Mouse (Mus musculus): ENCODE measurements around the gene Aff3. TPM values are rescaled to one million over a fixed set of nuclear protein-coding genes. Genes with fewer than 3 reads are reported as not detected.

Gene Aff3
- total RNA-seq, 1 experiment, result 1.7 TPM

- no peak for DNase-seq (ENCODE audit: low read depth, low spot score)
- H3K4me3 ChIP-seq (ENCODE audit: insufficient read depth in 1 of 2, low read depth in 1 of 2, low read length in 2 of 2, poor library complexity in 1 of 2, severe bottlenecking in 1 of 2), result no peak overlapping the region
- no peaks in the 10 kb centered on the region for H3K9me3 ChIP-seq (ENCODE audit: control insufficient read depth, insufficient read depth, low read depth, low read length)
- no peak overlapping the region for H3K9ac ChIP-seq (ENCODE audit: insufficient read depth, low read depth, low read length, poor library complexity, severe bottlenecking)
- H3K4me1 ChIP-seq (ENCODE audit: control insufficient read depth in 2 of 2, insufficient read depth in 2 of 2, low read length in 2 of 2, poor library complexity in 1 of 2), result no peaks in the 10 kb centered on the region
- TF ChIP-seq ZNF384 (IDR thresholded peaks at IDR 0.05; ENCODE audit: low read depth, low read length) (no peak), CHD2 (IDR thresholded peaks at IDR 0.05; ENCODE audit: low read depth, low read length) (no peak), HCFC1 (IDR thresholded peaks at IDR 0.05; ENCODE audit: borderline replicate concordance, insufficient read depth, low read length) (no peak), MAFK (IDR thresholded peaks at IDR 0.05; ENCODE audit: insufficient read depth, low read depth, low read length) (no peak), ZC3H11A (IDR thresholded peaks at IDR 0.05; ENCODE audit: borderline replicate concordance, low read depth, low read length) (no peak)
- no peaks in the 10 kb centered on the region for H3K36me3 ChIP-seq (ENCODE audit: control insufficient read depth, insufficient read depth, low read length, poor library complexity, severe bottlenecking)
- in situ Hi-C loops (cut with MboI; ENCODE audit: low sequenced_read_pairs in 2 of 2, unreplicated experiment in 2 of 2), result no loop called here
- H3K27ac ChIP-seq (ENCODE audit: insufficient read depth, low read depth, low read length, poor library complexity, severe bottlenecking), result no peak overlapping the region
Measured at GRCm38 (mm10) chr1:38450677-38451076, 214.1 kb downstream of the Aff3 start.

GRCm38 (mm10) chr1:38449816-38450478 is 214.8 kb downstream of the Aff3 start:
- DNase-seq (ENCODE audit: low read depth, low spot score), result no peak
- no peak overlapping the region for H3K27ac ChIP-seq (ENCODE audit: insufficient read depth, low read depth, low read length, poor library complexity, severe bottlenecking)
- no peak overlapping the region for H3K4me3 ChIP-seq (ENCODE audit: insufficient read depth in 1 of 2, low read depth in 1 of 2, low read length in 2 of 2, poor library complexity in 1 of 2, severe bottlenecking in 1 of 2)

GRCm38 (mm10) chr1:38448854-38449253 is 215.9 kb downstream of the Aff3 start:
- Histone ChIP-seq H3K9ac (ENCODE audit: insufficient read depth, low read depth, low read length, poor library complexity, severe bottlenecking) (no peak overlapping the region), H3K4me1 (ENCODE audit: control insufficient read depth in 2 of 2, insufficient read depth in 2 of 2, low read length in 2 of 2, poor library complexity in 1 of 2) (no peaks in the 10 kb centered on the region), H3K36me3 (ENCODE audit: control insufficient read depth, insufficient read depth, low read length, poor library complexity, severe bottlenecking) (no peaks in the 10 kb centered on the region), H3K4me3 (ENCODE audit: insufficient read depth in 1 of 2, low read depth in 1 of 2, low read length in 2 of 2, poor library complexity in 1 of 2, severe bottlenecking in 1 of 2) (no peak overlapping the region), H3K27ac (ENCODE audit: insufficient read depth, low read depth, low read length, poor library complexity, severe bottlenecking) (no peak overlapping the region), H3K9me3 (ENCODE audit: control insufficient read depth, insufficient read depth, low read depth, low read length) (no peaks in the 10 kb centered on the region)
- TF ChIP-seq HCFC1 (IDR thresholded peaks at IDR 0.05; ENCODE audit: borderline replicate concordance, insufficient read depth, low read length) (no peak), MAFK (IDR thresholded peaks at IDR 0.05; ENCODE audit: insufficient read depth, low read depth, low read length) (no peak), ZC3H11A (IDR thresholded peaks at IDR 0.05; ENCODE audit: borderline replicate concordance, low read depth, low read length) (no peak), ZNF384 (IDR thresholded peaks at IDR 0.05; ENCODE audit: low read depth, low read length) (no peak), CHD2 (IDR thresholded peaks at IDR 0.05; ENCODE audit: low read depth, low read length) (no peak)
- DNase-seq (ENCODE audit: low read depth, low spot score), result no peak
- in situ Hi-C loops (cut with MboI; ENCODE audit: low sequenced_read_pairs in 2 of 2, unreplicated experiment in 2 of 2), result no loop called here

More at GRCm38 (mm10) chr1:38449816-38450478, 214.8 kb downstream of the Aff3 start:
- no peaks in the 10 kb centered on the region for H3K36me3 ChIP-seq (ENCODE audit: control insufficient read depth, insufficient read depth, low read length, poor library complexity, severe bottlenecking)
- no peak overlapping the region for H3K9ac ChIP-seq (ENCODE audit: insufficient read depth, low read depth, low read length, poor library complexity, severe bottlenecking)
- TF ChIP-seq MAFK (IDR thresholded peaks at IDR 0.05; ENCODE audit: insufficient read depth, low read depth, low read length), result no peak
- no peak for TF ChIP-seq ZC3H11A (IDR thresholded peaks at IDR 0.05; ENCODE audit: borderline replicate concordance, low read depth, low read length)
- no peak for TF ChIP-seq CHD2 (IDR thresholded peaks at IDR 0.05; ENCODE audit: low read depth, low read length)
- no peak for TF ChIP-seq ZNF384 (IDR thresholded peaks at IDR 0.05; ENCODE audit: low read depth, low read length)
- no peak for TF ChIP-seq HCFC1 (IDR thresholded peaks at IDR 0.05; ENCODE audit: borderline replicate concordance, insufficient read depth, low read length)
- in situ Hi-C loops (cut with MboI; ENCODE audit: low sequenced_read_pairs in 2 of 2, unreplicated experiment in 2 of 2), result no loop called here
- H3K4me1 ChIP-seq (ENCODE audit: control insufficient read depth in 2 of 2, insufficient read depth in 2 of 2, low read length in 2 of 2, poor library complexity in 1 of 2), result no peaks in the 10 kb centered on the region
- H3K9me3 ChIP-seq (ENCODE audit: control insufficient read depth, insufficient read depth, low read depth, low read length), result no peaks in the 10 kb centered on the region

- H3K9ac ChIP-seq (ENCODE audit: insufficient read depth, low read depth, low read length, poor library complexity, severe bottlenecking), result no peak overlapping the region
- H3K27ac ChIP-seq (ENCODE audit: insufficient read depth, low read depth, low read length, poor library complexity, severe bottlenecking), result no peak overlapping the region
- H3K9me3 ChIP-seq (ENCODE audit: control insufficient read depth, insufficient read depth, low read depth, low read length), result no peaks in the 10 kb centered on the region
- DNase-seq (ENCODE audit: low read depth, low spot score), result no peak
- 0 out of 4 replicates have a peak, but pooled peaks cover 0 to 2% of the 10 kb centered on the region in 2 experiments for H3K4me1 ChIP-seq (ENCODE audit: control insufficient read depth in 2 of 2, insufficient read depth in 2 of 2, low read length in 2 of 2, poor library complexity in 1 of 2)
- in situ Hi-C loops (cut with MboI; ENCODE audit: low sequenced_read_pairs in 2 of 2, unreplicated experiment in 2 of 2), result no loop called here
- no peaks in the 10 kb centered on the region for H3K36me3 ChIP-seq (ENCODE audit: control insufficient read depth, insufficient read depth, low read length, poor library complexity, severe bottlenecking)
- H3K4me3 ChIP-seq (ENCODE audit: insufficient read depth in 1 of 2, low read depth in 1 of 2, low read length in 2 of 2, poor library complexity in 1 of 2, severe bottlenecking in 1 of 2), result no peak overlapping the region
- TF ChIP-seq CHD2 (IDR thresholded peaks at IDR 0.05; ENCODE audit: low read depth, low read length) (no peak), MAFK (IDR thresholded peaks at IDR 0.05; ENCODE audit: insufficient read depth, low read depth, low read length) (no peak), HCFC1 (IDR thresholded peaks at IDR 0.05; ENCODE audit: borderline replicate concordance, insufficient read depth, low read length) (no peak), ZC3H11A (IDR thresholded peaks at IDR 0.05; ENCODE audit: borderline replicate concordance, low read depth, low read length) (no peak), ZNF384 (IDR thresholded peaks at IDR 0.05; ENCODE audit: low read depth, low read length) (no peak)
Measured at GRCm38 (mm10) chr1:38447581-38447980, 217.2 kb downstream of the Aff3 start.
